Mouse (Mus musculus) naive thymus-derived CD4-positive, alpha-beta T cell, adult 2 months (primary cell): ENCODE measurements around the gene Tmed9.
"Not testable (repeated sequence)": the region's sequence is repeated elsewhere in the genome, so short reads cannot be mapped to it uniquely, and the experiment has no call there.

ENCODE experiments used
- DNase-seq: peaks from one replicate; pipeline ENCODE4 v3.0.0-alpha.2; 2011; ENCODE audit warnings: low read depth

Gene Tmed9

GRCm38 (mm10) chr13:55567949-55568348, 5.6 kb upstream of the Tmed9 start:
- no peak for DNase-seq

- not testable (repeated sequence) for DNase-seq
Measured at GRCm38 (mm10) chr13:55568524-55568923, 5.0 kb upstream of the Tmed9 start.

- peak; percentile 18 for DNase-seq
Measured at GRCm38 (mm10) chr13:55569726-55570285, 3.7 kb upstream of the Tmed9 start.

GRCm38 (mm10) chr13:55570286-55570973, 3.1 kb upstream of the Tmed9 start:
- DNase-seq = peak; percentile 37

- peak; percentile 94 for DNase-seq
Measured at GRCm38 (mm10) chr13:55571027-55571751, 2.3 kb upstream of the Tmed9 start, which contains the start of gene Fam193b. Gene Fam193b, minus strand, starts transcription at chr13:55571120.

- no peak for DNase-seq
Measured at GRCm38 (mm10) chr13:55571977-55572376, 1.6 kb upstream of the Tmed9 start.

GRCm38 (mm10) chr13:55574321-55574720, 789 bp downstream of the Tmed9 start:
- no peak for DNase-seq

- DNase-seq = no peak
Measured at GRCm38 (mm10) chr13:55575932-55576331, 2.4 kb downstream of the Tmed9 start.

- DNase-seq = not testable (repeated sequence)
Measured at GRCm38 (mm10) chr13:55576872-55577271, 3.3 kb downstream of the Tmed9 start.

GRCm38 (mm10) chr13:55578086-55578485, 4.6 kb downstream of the Tmed9 start:
- no peak for DNase-seq

- DNase-seq = no peak
Measured at GRCm38 (mm10) chr13:55591961-55592490, 18.5 kb downstream of the Tmed9 start.

- DNase-seq = peak; percentile 97
Measured at GRCm38 (mm10) chr13:55592512-55593253, 19.2 kb downstream of the Tmed9 start.

GRCm38 (mm10) chr13:55593254-55593747, 19.8 kb downstream of the Tmed9 start:
- no peak for DNase-seq

GRCm38 (mm10) chr13:55595375-55595774, 21.8 kb downstream of the Tmed9 start:
- DNase-seq = no peak

GRCm38 (mm10) chr13:55596802-55597201, 23.3 kb downstream of the Tmed9 start:
- DNase-seq = no peak

GRCm38 (mm10) chr13:55599566-55600540, 26.3 kb downstream of the Tmed9 start, which contains the start of gene B4galt7:
Gene B4galt7, plus strand, starts transcription at chr13:55599896.
- DNase-seq = peak; percentile 78

- peak; percentile 66 for DNase-seq
Measured at GRCm38 (mm10) chr13:55600657-55601056, 27.1 kb downstream of the Tmed9 start.

GRCm38 (mm10) chr13:55601611-55602010, 28.1 kb downstream of the Tmed9 start:
- peak; percentile 91 for DNase-seq

GRCm38 (mm10) chr13:55604606-55605005, 31.1 kb downstream of the Tmed9 start:
- no peak for DNase-seq

- DNase-seq = no peak
Measured at GRCm38 (mm10) chr13:55606899-55607623, 33.5 kb downstream of the Tmed9 start.
